Mouse (Mus musculus): ENCODE measurements around the gene H2-Ke6. TPM values are rescaled to one million over a fixed set of nuclear protein-coding genes. Genes with fewer than 3 reads are reported as not detected.
A peak's percentile ranks its signal among the peaks of the same experiment; 100 is the strongest.
"Not testable (repeated sequence)": the region's sequence is repeated elsewhere in the genome, so short reads cannot be mapped to it uniquely, and the experiment has no call there.

The H2-Ke6 gene
- polyA plus RNA-seq, 1 experiment from 2014 or later, result 30.1 TPM

DNA sequence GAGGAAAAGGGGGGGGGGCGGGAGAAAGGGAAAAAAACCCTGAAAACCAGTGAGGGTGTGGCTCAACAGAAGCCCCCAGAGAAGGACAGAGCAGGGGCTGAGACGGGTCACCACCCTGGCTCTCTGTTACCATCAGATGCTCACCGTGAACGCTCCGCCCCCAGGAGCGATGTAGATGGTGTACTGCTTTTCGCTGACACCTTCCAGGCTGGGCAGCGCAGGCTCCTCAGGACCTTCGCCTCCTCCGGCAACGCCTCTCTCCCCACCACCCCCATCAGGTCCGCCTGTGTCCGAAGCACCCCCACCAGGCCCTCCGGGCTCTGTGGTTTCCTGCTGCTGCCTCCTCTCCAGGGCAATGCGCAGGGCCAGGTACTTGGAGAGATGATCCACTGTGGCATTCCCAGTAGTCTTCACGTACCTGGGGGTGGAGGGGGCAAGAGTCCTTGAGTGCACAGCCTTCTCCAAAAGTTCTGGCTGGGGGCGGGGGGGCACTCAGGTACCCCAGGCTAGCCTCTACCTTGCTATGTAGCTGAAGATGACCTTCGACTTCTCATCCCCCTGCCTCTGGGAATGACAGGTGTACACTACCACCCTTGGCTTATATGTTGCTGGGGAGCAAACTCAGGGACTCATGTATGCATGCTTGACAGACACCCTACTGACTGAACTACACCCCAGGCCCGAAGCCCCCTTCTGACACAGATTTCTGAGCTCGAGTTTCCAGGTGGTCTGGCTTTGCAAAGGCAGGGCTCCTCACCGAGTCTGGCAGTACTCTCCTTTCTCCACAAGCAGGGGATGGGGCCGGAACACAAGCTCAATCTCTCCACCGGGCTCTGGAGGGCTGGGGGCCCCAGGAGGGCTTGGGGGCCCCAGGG is 6.1 kb downstream of the H2-Ke6 start:
- Histone ChIP-seq H3K4me1 (ENCODE audit: control insufficient read depth, low read depth, low read length) (peaks cover 26% of the 10 kb centered on the region), H3K4me3 (ENCODE audit: low read depth, low read length) (no peak overlapping the region), H3K4me2 (ENCODE audit: low read depth, low read length) (no peak overlapping the region)

DNA sequence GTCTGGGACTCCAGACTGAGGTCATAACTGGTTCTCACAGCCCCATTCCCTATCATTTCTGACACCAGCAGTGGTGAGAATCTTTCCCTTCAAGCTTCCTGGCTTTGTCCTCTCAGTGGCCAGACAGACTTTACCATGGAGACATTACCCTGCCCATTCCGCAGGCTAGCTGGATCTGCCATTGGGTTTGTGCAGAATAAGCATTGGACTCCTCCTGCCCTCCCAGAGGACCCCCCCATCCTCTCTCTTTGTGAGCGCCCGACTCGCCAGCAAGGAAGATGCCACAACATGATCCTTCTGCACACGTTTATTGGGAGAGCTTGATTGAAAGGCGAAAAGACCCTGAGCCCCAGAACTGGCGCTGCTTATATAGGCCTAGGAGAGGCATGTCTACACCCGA is 14.4 kb downstream of the H2-Ke6 start:
- Histone ChIP-seq H3K9ac (ENCODE audit: low read depth, low read length) (no peak overlapping the region), H3K4me1 (ENCODE audit: control insufficient read depth, low read depth, low read length) (no peaks in the 10 kb centered on the region), H3K4me2 (ENCODE audit: low read depth, low read length) (no peak overlapping the region), H3K4me3 (ENCODE audit: low read depth, low read length) (no peak overlapping the region), H3K27me3 (ENCODE audit: control insufficient read depth, insufficient read depth, low read depth, low read length) (no peaks in the 10 kb centered on the region), H3K36me3 (ENCODE audit: control insufficient read depth, insufficient read depth) (no peaks in the 10 kb centered on the region), H3K27ac (ENCODE audit: low read length) (no peak overlapping the region), H3K9me3 (replicated peaks; ENCODE audit: control insufficient read depth, low read length) (no peaks in the 10 kb centered on the region)
- WGBS (ENCODE audit: insufficient replicate concordance), result 73% methylated on average over 8 of the region's 8 CpGs
- ATAC-seq (ENCODE audit: low read depth), result no peak

More for the DNA sequence above, 6.1 kb downstream of the H2-Ke6 start:
- peaks cover 8% of the 10 kb centered on the region for H3K9me3 ChIP-seq (replicated peaks; ENCODE audit: control insufficient read depth, low read length)
- WGBS (ENCODE audit: insufficient replicate concordance), result 80% methylated on average over 22 of the region's 23 CpGs
- no peak overlapping the region for H3K9ac ChIP-seq (ENCODE audit: low read depth, low read length)
- no peaks in the 10 kb centered on the region for H3K27me3 ChIP-seq (ENCODE audit: control insufficient read depth, insufficient read depth, low read depth, low read length)
- H3K36me3 ChIP-seq (ENCODE audit: control insufficient read depth, insufficient read depth), result peaks cover 19% of the 10 kb centered on the region
- ATAC-seq (ENCODE audit: low read depth), result no peak
- H3K27ac ChIP-seq (ENCODE audit: low read length), result no peak overlapping the region

DNA sequence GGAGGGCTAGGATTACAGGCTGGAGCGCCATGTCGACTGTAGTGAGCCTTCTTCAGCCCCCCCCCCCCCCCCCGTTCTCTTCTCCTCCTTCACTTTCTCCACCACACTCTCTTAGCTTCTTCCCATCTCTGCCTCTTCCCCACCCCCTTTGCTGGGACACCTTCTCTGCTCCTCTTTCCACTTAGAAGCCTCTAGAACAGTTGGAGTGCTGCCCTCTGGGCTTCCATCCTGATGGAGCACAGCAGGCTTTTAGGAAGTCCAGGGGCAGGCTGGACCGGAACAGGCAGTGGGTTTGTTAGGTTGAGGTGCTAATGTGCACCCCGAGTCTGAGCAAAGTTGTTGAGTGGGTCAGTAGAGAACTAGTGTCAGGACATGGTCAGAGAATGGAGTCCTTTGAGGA is 17.7 kb downstream of the H2-Ke6 start:
- H3K36me3 ChIP-seq (ENCODE audit: control insufficient read depth, insufficient read depth), result no peaks in the 10 kb centered on the region

DNA sequence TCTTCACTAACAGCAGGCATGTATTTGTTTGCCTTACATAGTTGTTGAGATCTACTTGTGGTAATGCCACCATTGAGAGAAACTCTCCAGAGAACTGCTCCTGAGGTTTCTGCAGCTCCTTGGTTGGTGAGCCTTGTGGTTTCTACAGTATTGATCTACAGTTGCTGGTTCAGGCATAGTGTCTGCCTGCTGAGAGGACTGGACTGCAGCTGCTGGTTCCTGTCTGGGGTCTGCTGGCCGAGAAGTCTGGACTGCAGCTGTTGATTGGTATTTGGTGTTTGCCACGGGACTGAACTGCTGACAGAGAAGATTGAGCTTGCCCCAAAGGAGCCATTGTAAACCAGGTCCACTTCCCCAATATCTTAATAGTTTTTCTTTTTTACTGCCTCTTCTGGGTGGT is 21.3 kb downstream of the H2-Ke6 start:
- H3K27ac ChIP-seq (ENCODE audit: low read length), result no peak overlapping the region
- no peaks in the 10 kb centered on the region for H3K36me3 ChIP-seq (ENCODE audit: control insufficient read depth, insufficient read depth)
- no peaks in the 10 kb centered on the region for H3K27me3 ChIP-seq (ENCODE audit: control insufficient read depth, insufficient read depth, low read depth, low read length)
- WGBS (ENCODE audit: insufficient replicate concordance), result 28% methylated on average over 2 of the region's 2 CpGs
- H3K4me1 ChIP-seq (ENCODE audit: control insufficient read depth, low read depth, low read length), result no peaks in the 10 kb centered on the region; the same call in 1 of the 2 replicates
- no peaks in the 10 kb centered on the region for H3K9me3 ChIP-seq (replicated peaks; ENCODE audit: control insufficient read depth, low read length)
- no peak overlapping the region for H3K4me2 ChIP-seq (ENCODE audit: low read depth, low read length)
- ATAC-seq (ENCODE audit: low read depth), result no peak
- no peak overlapping the region for H3K9ac ChIP-seq (ENCODE audit: low read depth, low read length)
- no peak overlapping the region for H3K4me3 ChIP-seq (ENCODE audit: low read depth, low read length)

More for the DNA sequence above, 17.7 kb downstream of the H2-Ke6 start:
- Histone ChIP-seq H3K27me3 (ENCODE audit: control insufficient read depth, insufficient read depth, low read depth, low read length) (no peaks in the 10 kb centered on the region), H3K27ac (ENCODE audit: low read length) (no peak overlapping the region), H3K9ac (ENCODE audit: low read depth, low read length) (no peak overlapping the region), H3K9me3 (replicated peaks; ENCODE audit: control insufficient read depth, low read length) (no peaks in the 10 kb centered on the region), H3K4me3 (ENCODE audit: low read depth, low read length) (no peak overlapping the region), H3K4me1 (ENCODE audit: control insufficient read depth, low read depth, low read length) (no peaks in the 10 kb centered on the region), H3K4me2 (ENCODE audit: low read depth, low read length) (no peak overlapping the region)
- 50% methylated on average over 5 of the region's 5 CpGs for WGBS (ENCODE audit: insufficient replicate concordance)
- ATAC-seq (ENCODE audit: low read depth), result no peak

DNA sequence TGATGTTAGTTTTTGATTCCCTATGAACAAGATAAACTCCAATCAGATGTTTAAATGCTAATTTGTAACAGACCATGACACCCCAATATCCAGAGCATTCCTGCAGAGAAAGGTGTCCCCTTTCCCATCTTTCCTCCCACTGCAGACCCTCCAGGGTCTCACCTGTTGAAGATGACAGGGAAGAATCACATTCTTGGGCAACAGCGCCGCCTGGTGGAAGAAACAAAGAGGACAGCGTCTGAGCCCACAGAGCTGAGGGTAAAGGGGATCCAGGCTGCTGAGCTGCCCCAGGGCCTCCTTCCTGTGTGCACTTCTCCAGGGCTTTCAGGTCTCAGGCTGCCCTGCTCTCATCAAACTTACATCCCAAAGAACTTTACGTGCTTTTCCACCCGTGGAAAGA is 24.4 kb downstream of the H2-Ke6 start:
- Histone ChIP-seq H3K9ac (ENCODE audit: low read depth, low read length) (no peak overlapping the region), H3K4me2 (ENCODE audit: low read depth, low read length) (no peak overlapping the region), H3K27ac (ENCODE audit: low read length) (no peak overlapping the region), H3K36me3 (ENCODE audit: control insufficient read depth, insufficient read depth) (no peaks in the 10 kb centered on the region), H3K9me3 (replicated peaks; ENCODE audit: control insufficient read depth, low read length) (no peaks in the 10 kb centered on the region), H3K4me1 (ENCODE audit: control insufficient read depth, low read depth, low read length) (peaks cover 4% of the 10 kb centered on the region), H3K4me3 (ENCODE audit: low read depth, low read length) (no peak overlapping the region), H3K27me3 (ENCODE audit: control insufficient read depth, insufficient read depth, low read depth, low read length) (peaks cover 11% of the 10 kb centered on the region)
- ATAC-seq (ENCODE audit: low read depth), result no peak
- 3% methylated on average over 5 of the region's 5 CpGs for WGBS (ENCODE audit: insufficient replicate concordance)

DNA sequence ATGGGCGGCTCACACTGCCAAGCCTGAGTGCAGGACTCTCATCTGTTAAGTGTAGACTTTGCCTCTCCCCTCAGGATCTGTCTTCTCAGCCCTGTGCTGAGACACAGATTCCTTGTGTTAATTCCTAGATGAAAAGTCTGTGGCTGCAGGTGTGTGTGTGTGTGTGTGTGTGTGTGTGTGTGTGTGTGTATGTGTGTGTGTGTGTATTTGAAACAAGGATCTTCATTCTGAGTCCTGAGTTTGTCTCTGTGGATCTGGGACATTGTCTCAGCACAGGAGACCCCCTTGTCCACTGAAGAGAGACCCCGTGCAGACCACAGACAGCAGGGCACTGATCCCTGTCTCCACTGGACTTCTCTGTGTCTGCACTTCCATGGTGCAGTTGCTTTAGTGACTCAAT is 27.1 kb downstream of the H2-Ke6 start:
- Histone ChIP-seq H3K4me3 (ENCODE audit: low read depth, low read length) (peak overlapping the region; percentile 71; the same call in 1 of the 2 replicates), H3K4me2 (ENCODE audit: low read depth, low read length) (peak overlapping the region; percentile 96; the same call in 1 of the 2 replicates), H3K27me3 (ENCODE audit: control insufficient read depth, insufficient read depth, low read depth, low read length) (peaks cover 11% of the 10 kb centered on the region)
- H3K9me3 ChIP-seq (replicated peaks; ENCODE audit: control insufficient read depth, low read length); ATAC-seq (ENCODE audit: low read depth); H3K9ac ChIP-seq (ENCODE audit: low read depth, low read length); H3K4me1 ChIP-seq (ENCODE audit: control insufficient read depth, low read depth, low read length); H3K27ac ChIP-seq (ENCODE audit: low read length); H3K36me3 ChIP-seq (ENCODE audit: control insufficient read depth, insufficient read depth): not testable (repeated sequence)
- 40% methylated on average over 2 of the region's 2 CpGs for WGBS (ENCODE audit: insufficient replicate concordance)

DNA sequence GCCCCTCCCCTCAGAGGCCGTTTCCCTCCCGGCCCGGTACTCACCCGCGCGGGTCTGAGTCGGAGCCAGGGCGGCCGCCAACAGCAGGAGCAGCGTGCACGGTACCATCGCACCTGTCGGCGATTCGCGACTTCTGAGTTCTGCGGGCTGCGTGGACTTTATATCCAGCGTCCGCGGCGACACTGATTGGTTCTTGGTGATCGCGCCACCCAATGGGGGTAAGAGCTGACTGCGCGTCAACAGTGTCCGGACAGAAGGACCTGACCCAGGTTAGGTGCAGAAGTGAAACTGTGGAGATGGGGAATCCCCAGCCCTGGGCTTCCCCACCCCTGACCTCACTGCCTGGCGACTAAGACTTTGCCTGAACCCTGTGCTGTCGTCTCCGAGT is 27.7 kb downstream of the H2-Ke6 start, which contains the start of gene H2-K1:
Gene H2-K1, minus strand, starts transcription at position 198 of the 388 bp plus-strand sequence.
- Histone ChIP-seq H3K9me3 (replicated peaks; ENCODE audit: control insufficient read depth, low read length) (no peaks in the 10 kb centered on the region), H3K27ac (ENCODE audit: low read length) (0 out of 2 replicates have a peak within 1 kb of the TSS, but pooled peaks have one; percentile 14), H3K4me2 (ENCODE audit: low read depth, low read length) (peak within 1 kb of the TSS; percentile 96), H3K36me3 (ENCODE audit: control insufficient read depth, insufficient read depth) (no peaks in the 10 kb centered on the region), H3K4me3 (ENCODE audit: low read depth, low read length) (peak within 1 kb of the TSS; percentile 71), H3K4me1 (ENCODE audit: control insufficient read depth, low read depth, low read length) (peaks cover 4% of the 10 kb centered on the region), H3K9ac (ENCODE audit: low read depth, low read length) (peak within 1 kb of the TSS; percentile 69), H3K27me3 (ENCODE audit: control insufficient read depth, insufficient read depth, low read depth, low read length) (peaks cover 11% of the 10 kb centered on the region)
- ATAC-seq (ENCODE audit: low read depth), result peak; percentile 94
- under 1% methylated on average over 30 of the region's 30 CpGs for WGBS (ENCODE audit: insufficient replicate concordance)

DNA sequence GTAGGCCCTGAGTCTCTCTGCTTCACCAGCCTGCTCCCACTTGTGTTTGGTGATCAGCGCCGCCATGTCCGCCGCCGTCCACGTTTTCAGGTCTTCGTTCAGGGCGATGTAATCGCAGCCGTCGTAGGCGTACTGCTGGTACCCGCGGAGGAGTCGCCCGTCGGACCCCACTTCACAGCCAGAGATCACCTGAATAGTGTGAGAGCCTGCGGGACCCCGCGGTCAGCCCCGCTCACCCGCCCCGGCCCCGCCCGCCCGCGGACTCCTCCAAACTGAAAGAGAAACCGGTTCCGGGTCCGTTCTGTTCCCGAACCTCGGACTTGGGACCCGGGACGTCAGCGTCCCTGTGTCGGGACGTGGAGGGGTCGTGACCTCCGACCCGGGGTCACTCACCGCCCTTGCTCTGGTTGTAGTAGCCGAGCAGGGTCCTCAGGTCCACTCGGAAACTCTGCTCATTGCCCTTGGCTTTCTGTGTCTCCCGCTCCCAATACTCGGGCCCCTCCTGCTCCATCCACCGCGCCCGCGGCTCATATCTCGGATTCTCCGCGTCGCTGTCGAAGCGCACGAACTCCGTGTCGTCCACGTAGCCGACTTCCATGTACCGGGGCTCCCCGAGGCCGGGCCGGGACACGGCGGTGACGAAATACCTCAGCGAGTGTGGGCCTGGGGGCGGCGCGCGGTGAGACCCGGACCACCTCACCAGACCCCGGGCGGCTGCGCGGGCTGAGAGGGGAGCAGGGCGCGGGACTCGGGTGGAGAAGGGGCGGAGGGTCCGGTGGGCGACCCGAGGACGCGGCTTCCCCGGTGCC is 28.3 kb downstream of the H2-Ke6 start:
- 1% methylated on average over 82 of the region's 87 CpGs for WGBS (ENCODE audit: insufficient replicate concordance)
- H3K27me3 ChIP-seq (ENCODE audit: control insufficient read depth, insufficient read depth, low read depth, low read length), result peaks cover 11% of the 10 kb centered on the region
- ATAC-seq (ENCODE audit: low read depth), result peak; percentile 47
- H3K9ac ChIP-seq (ENCODE audit: low read depth, low read length), result peak overlapping the region; percentile 69
- H3K4me3 ChIP-seq (ENCODE audit: low read depth, low read length), result peak overlapping the region; percentile 71
- H3K9me3 ChIP-seq (replicated peaks; ENCODE audit: control insufficient read depth, low read length), result no peaks in the 10 kb centered on the region
- H3K4me2 ChIP-seq (ENCODE audit: low read depth, low read length), result peak overlapping the region; percentile 96
- H3K36me3 ChIP-seq (ENCODE audit: control insufficient read depth, insufficient read depth), result no peaks in the 10 kb centered on the region
- peaks cover 4% of the 10 kb centered on the region for H3K4me1 ChIP-seq (ENCODE audit: control insufficient read depth, low read depth, low read length)
- H3K27ac ChIP-seq (ENCODE audit: low read length), result 0 out of 2 replicates have a peak overlapping the region, but pooled peaks have one; percentile 14
